Mouse (Mus musculus): ENCODE measurements around the gene Gpx2. TPM values are rescaled to one million over a fixed set of nuclear protein-coding genes. Genes with fewer than 3 reads are reported as not detected.

Gene Gpx2
- polyA plus RNA-seq, 2 experiments, result 0.06 TPM; not detected in 1

- no peaks in the 10 kb centered on the region; the same call in 1 of the 2 replicates for H3K36me3 ChIP-seq (replicated peaks; ENCODE audit: control insufficient read depth, insufficient read depth, low read depth)
- no peak overlapping the region for H3K27ac ChIP-seq
- H3K4me2 ChIP-seq (ENCODE audit: low read depth), result no peak overlapping the region
- H3K4me3 ChIP-seq (ENCODE audit: insufficient read depth in 1 of 2, low read depth in 2 of 2, low read length in 2 of 2), result no peak overlapping the region
- no peaks in the 10 kb centered on the region for H3K27me3 ChIP-seq (ENCODE audit: control insufficient read depth, insufficient read depth, low read length)
- TF ChIP-seq EP300 (IDR thresholded peaks at IDR 0.05; ENCODE audit: low read depth) (no peak), CTCF (IDR thresholded peaks at IDR 0.05; ENCODE audit: low read depth) (no peak)
- WGBS (ENCODE audit: insufficient replicate concordance), result 80% methylated on average over 4 of the region's 4 CpGs
- no peaks in the 10 kb centered on the region for H3K4me1 ChIP-seq (replicated peaks; ENCODE audit: control insufficient read depth in 2 of 2, insufficient read depth in 2 of 2, low read length in 1 of 2)
- H3K9ac ChIP-seq (replicated peaks), result no peak overlapping the region
- H3K9me3 ChIP-seq (ENCODE audit: control insufficient read depth, low read length), result no peaks in the 10 kb centered on the region
- ATAC-seq (ENCODE audit: insufficient read depth) (no peak), DNase-seq (ENCODE audit: low read depth in 3 of 3, low spot score in 3 of 3) (no peak)
Measured at GRCm38 (mm10) chr12:76775132-76775531, 20.2 kb downstream of the Gpx2 start.

- TF ChIP-seq CTCF (IDR thresholded peaks at IDR 0.05; ENCODE audit: low read depth), result no peak
- TF ChIP-seq EP300 (IDR thresholded peaks at IDR 0.05; ENCODE audit: low read depth), result no peak
- Histone ChIP-seq H3K4me1 (replicated peaks; ENCODE audit: control insufficient read depth in 2 of 2, insufficient read depth in 2 of 2, low read length in 1 of 2) (no peaks in the 10 kb centered on the region), H3K4me2 (ENCODE audit: low read depth) (no peak overlapping the region), H3K27me3 (ENCODE audit: control insufficient read depth, insufficient read depth, low read length) (no peaks in the 10 kb centered on the region), H3K27ac (no peak overlapping the region), H3K9me3 (ENCODE audit: control insufficient read depth, low read length) (no peaks in the 10 kb centered on the region), H3K9ac (replicated peaks) (no peak overlapping the region), H3K4me3 (ENCODE audit: insufficient read depth in 1 of 2, low read depth in 2 of 2, low read length in 2 of 2) (no peak overlapping the region), H3K36me3 (replicated peaks; ENCODE audit: control insufficient read depth, insufficient read depth, low read depth) (no peaks in the 10 kb centered on the region)
- ATAC-seq (ENCODE audit: insufficient read depth) (no peak), DNase-seq (ENCODE audit: low read depth in 3 of 3, low spot score in 3 of 3) (no peak)
- WGBS (ENCODE audit: insufficient replicate concordance), result 33% methylated on average over 3 of the region's 3 CpGs
Measured at GRCm38 (mm10) chr12:76774652-76775051, 20.7 kb downstream of the Gpx2 start.

GRCm38 (mm10) chr12:76771540-76771939 is 23.8 kb downstream of the Gpx2 start:
- H3K4me3 ChIP-seq (ENCODE audit: insufficient read depth in 1 of 2, low read depth in 2 of 2, low read length in 2 of 2), result no peak overlapping the region
- TF ChIP-seq CTCF (IDR thresholded peaks at IDR 0.05; ENCODE audit: low read depth), result no peak
- no peak for TF ChIP-seq EP300 (IDR thresholded peaks at IDR 0.05; ENCODE audit: low read depth)
- ATAC-seq (ENCODE audit: insufficient read depth), result no peak
- 73% methylated on average over 5 of the region's 5 CpGs for WGBS (ENCODE audit: insufficient replicate concordance)
- H3K36me3 ChIP-seq (replicated peaks; ENCODE audit: control insufficient read depth, insufficient read depth, low read depth), result no peaks in the 10 kb centered on the region
- H3K9ac ChIP-seq (replicated peaks), result no peak overlapping the region
- no peak overlapping the region for H3K4me2 ChIP-seq (ENCODE audit: low read depth)
- H3K27me3 ChIP-seq (ENCODE audit: control insufficient read depth, insufficient read depth, low read length), result no peaks in the 10 kb centered on the region
- H3K9me3 ChIP-seq (ENCODE audit: control insufficient read depth, low read length), result no peaks in the 10 kb centered on the region
- no peak overlapping the region for H3K27ac ChIP-seq
- DNase-seq (ENCODE audit: low read depth in 3 of 3, low spot score in 3 of 3), result no peak
- peaks cover 0 to under 1% of the 10 kb centered on the region in 2 experiments; a peak in 2 of 4 replicates for H3K4me1 ChIP-seq (replicated peaks; ENCODE audit: control insufficient read depth in 2 of 2, insufficient read depth in 2 of 2, low read length in 1 of 2)

- no peaks in the 10 kb centered on the region for H3K27me3 ChIP-seq (ENCODE audit: control insufficient read depth, insufficient read depth, low read length)
- 76% methylated on average over 5 of the region's 5 CpGs for WGBS (ENCODE audit: insufficient replicate concordance)
- ATAC-seq (ENCODE audit: insufficient read depth) (no peak), DNase-seq (ENCODE audit: low read depth in 3 of 3, low spot score in 3 of 3) (no peak)
- TF ChIP-seq EP300 (IDR thresholded peaks at IDR 0.05; ENCODE audit: low read depth), result no peak
- TF ChIP-seq CTCF (IDR thresholded peaks at IDR 0.05; ENCODE audit: low read depth), result no peak
- no peaks in the 10 kb centered on the region for H3K36me3 ChIP-seq (replicated peaks; ENCODE audit: control insufficient read depth, insufficient read depth, low read depth)
- no peak overlapping the region for H3K4me2 ChIP-seq (ENCODE audit: low read depth)
- H3K4me1 ChIP-seq (replicated peaks; ENCODE audit: control insufficient read depth in 2 of 2, insufficient read depth in 2 of 2, low read length in 1 of 2), result peaks cover 6 to 7% of the 10 kb centered on the region in 2 experiments
- no peak overlapping the region for H3K27ac ChIP-seq
- no peak overlapping the region for H3K4me3 ChIP-seq (ENCODE audit: insufficient read depth in 1 of 2, low read depth in 2 of 2, low read length in 2 of 2)
- no peaks in the 10 kb centered on the region for H3K9me3 ChIP-seq (ENCODE audit: control insufficient read depth, low read length)
- no peak overlapping the region for H3K9ac ChIP-seq (replicated peaks)
Measured at GRCm38 (mm10) chr12:76770841-76771500, 24.4 kb downstream of the Gpx2 start.

GRCm38 (mm10) chr12:76765901-76766630 is 29.3 kb downstream of the Gpx2 start:
- Histone ChIP-seq H3K9me3 (ENCODE audit: control insufficient read depth, low read length) (no peaks in the 10 kb centered on the region), H3K4me3 (ENCODE audit: insufficient read depth in 1 of 2, low read depth in 2 of 2, low read length in 2 of 2) (peak overlapping the region; percentile 86 to 88), H3K4me1 (replicated peaks; ENCODE audit: control insufficient read depth in 2 of 2, insufficient read depth in 2 of 2, low read length in 1 of 2) (peaks cover 12 to 13% of the 10 kb centered on the region in 2 experiments), H3K9ac (replicated peaks) (peak overlapping the region; percentile 88), H3K27me3 (ENCODE audit: control insufficient read depth, insufficient read depth, low read length) (no peaks in the 10 kb centered on the region), H3K4me2 (ENCODE audit: low read depth) (peak overlapping the region; percentile 90), H3K27ac (peak overlapping the region; percentile 79), H3K36me3 (replicated peaks; ENCODE audit: control insufficient read depth, insufficient read depth, low read depth) (no peaks in the 10 kb centered on the region)
- 32% methylated on average over 20 of the region's 20 CpGs for WGBS (ENCODE audit: insufficient replicate concordance)
- TF ChIP-seq CTCF (IDR thresholded peaks at IDR 0.05; ENCODE audit: low read depth) (no peak), EP300 (IDR thresholded peaks at IDR 0.05; ENCODE audit: low read depth) (no peak)
- peak; percentile 7; the same call in 1 of the 2 replicates for ATAC-seq (ENCODE audit: insufficient read depth)
- DNase-seq (ENCODE audit: low read depth in 3 of 3, low spot score in 3 of 3), result no peak

Measured in liver, embryonic 14.5 days (tissue).